Mouse (Mus musculus): Measurements from ENCODE around the gene Chpt1. TPM values are rescaled to one million over a fixed set of nuclear protein-coding genes. Genes with fewer than 3 reads are reported as not detected.

Chpt1 gene
- polyA plus RNA-seq, 1 experiment: 29.6 TPM

- no peak overlapping the region for H3K4me3 ChIP-seq
- H3K79me2 ChIP-seq (ENCODE audit: control insufficient read depth, insufficient read depth): no peaks in the 10 kb centered on the region
- no peak overlapping the region for H3K4me2 ChIP-seq (ENCODE audit: low read depth)
- H3ac ChIP-seq (ENCODE audit: control insufficient read depth, insufficient read length): no peak overlapping the region
- TF ChIP-seq USF1 (IDR thresholded peaks at IDR 0.05; ENCODE audit: low read depth) (no peak), CEBPB (IDR thresholded peaks at IDR 0.05; ENCODE audit: insufficient read depth, poor library complexity, severe bottlenecking) (no peak), REST (IDR thresholded peaks at IDR 0.05; ENCODE audit: insufficient read depth, insufficient read length) (no peak), MYOD1 (IDR thresholded peaks at IDR 0.05; ENCODE audit: control insufficient read depth in 1 of 3, insufficient read length in 2 of 3, low read depth in 2 of 3) (no peak), MYOG (IDR thresholded peaks at IDR 0.05; ENCODE audit: control insufficient read depth in 1 of 3, insufficient read depth in 1 of 3, insufficient read length in 2 of 3, low read depth in 2 of 3) (no peak), POLR2A (IDR thresholded peaks at IDR 0.05; ENCODE audit: insufficient read length, low read depth) (no peak), SRF (IDR thresholded peaks at IDR 0.05; ENCODE audit: control insufficient read depth, insufficient read length, low read depth) (no peak), E2F4 (IDR thresholded peaks at IDR 0.05; ENCODE audit: insufficient read depth) (no peak), POLR2AphosphoS2 (IDR thresholded peaks at IDR 0.05; ENCODE audit: insufficient read length, low read depth) (no peak), TCF12 (IDR thresholded peaks at IDR 0.05; ENCODE audit: insufficient read depth, poor library complexity, severe bottlenecking) (no peak), TCF3 (IDR thresholded peaks at IDR 0.05; ENCODE audit: insufficient read length, low read depth) (no peak), MAX (IDR thresholded peaks at IDR 0.05; ENCODE audit: low read depth) (no peak)
- no peaks in the 10 kb centered on the region for H3K36me3 ChIP-seq (ENCODE audit: control insufficient read depth, insufficient read depth)
- no peaks in the 10 kb centered on the region for H3K27me3 ChIP-seq (ENCODE audit: control insufficient read depth, insufficient read depth, insufficient read length)
These were observed 7.5 kb upstream of the Chpt1 start for GRCm38 (mm10) chr10:88511355-88511754.

- Histone ChIP-seq H3ac (ENCODE audit: control insufficient read depth, insufficient read length) (no peak overlapping the region), H3K36me3 (ENCODE audit: control insufficient read depth, insufficient read depth) (no peaks in the 10 kb centered on the region), H3K4me3 (no peak overlapping the region), H3K4me2 (ENCODE audit: low read depth) (no peak overlapping the region), H3K27me3 (ENCODE audit: control insufficient read depth, insufficient read depth, insufficient read length) (no peaks in the 10 kb centered on the region), H3K79me2 (ENCODE audit: control insufficient read depth, insufficient read depth) (no peaks in the 10 kb centered on the region)
- TF ChIP-seq REST (IDR thresholded peaks at IDR 0.05; ENCODE audit: insufficient read depth, insufficient read length) (no peak), TCF3 (IDR thresholded peaks at IDR 0.05; ENCODE audit: insufficient read length, low read depth) (no peak), POLR2AphosphoS2 (IDR thresholded peaks at IDR 0.05; ENCODE audit: insufficient read length, low read depth) (no peak), SRF (IDR thresholded peaks at IDR 0.05; ENCODE audit: control insufficient read depth, insufficient read length, low read depth) (no peak)
These were observed 6.8 kb upstream of the Chpt1 start for GRCm38 (mm10) chr10:88510503-88511271.

DNA sequence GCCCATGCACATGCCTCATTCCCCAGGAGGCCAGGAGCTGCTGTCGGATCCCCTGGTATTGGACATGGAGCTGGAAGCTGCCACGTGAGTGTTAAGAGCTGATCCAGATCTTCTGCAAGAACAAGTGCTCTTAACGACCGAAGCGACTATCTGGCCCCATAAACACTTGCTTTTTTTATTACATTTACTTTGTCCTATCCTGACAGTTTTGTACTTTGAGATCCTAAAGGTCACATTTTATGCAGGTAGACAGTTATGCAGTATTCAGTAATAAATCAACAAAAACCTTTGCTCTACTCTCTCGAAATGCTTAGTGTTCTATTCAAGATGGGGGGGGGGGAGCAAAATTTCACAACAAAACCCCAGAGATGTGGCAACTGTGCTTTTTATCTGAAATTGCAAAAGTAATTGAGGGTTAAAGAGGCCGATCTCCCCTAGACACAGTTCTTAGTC lies 3.8 kb upstream of the Chpt1 start:
- H3K27me3 ChIP-seq (ENCODE audit: control insufficient read depth, insufficient read depth, insufficient read length): no peaks in the 10 kb centered on the region
- no peak overlapping the region for H3K4me3 ChIP-seq
- no peaks in the 10 kb centered on the region for H3K79me2 ChIP-seq (ENCODE audit: control insufficient read depth, insufficient read depth)
- no peak overlapping the region for H3ac ChIP-seq (ENCODE audit: control insufficient read depth, insufficient read length)
- no peaks in the 10 kb centered on the region for H3K36me3 ChIP-seq (ENCODE audit: control insufficient read depth, insufficient read depth)
- TF ChIP-seq USF1 (IDR thresholded peaks at IDR 0.05; ENCODE audit: low read depth): no peak
- TF ChIP-seq MAX (IDR thresholded peaks at IDR 0.05; ENCODE audit: low read depth): no peak
- no peak for TF ChIP-seq TCF3 (IDR thresholded peaks at IDR 0.05; ENCODE audit: insufficient read length, low read depth)
- TF ChIP-seq TCF12 (IDR thresholded peaks at IDR 0.05; ENCODE audit: insufficient read depth, poor library complexity, severe bottlenecking): no peak
- TF ChIP-seq CEBPB (IDR thresholded peaks at IDR 0.05; ENCODE audit: insufficient read depth, poor library complexity, severe bottlenecking): no peak
- TF ChIP-seq SRF (IDR thresholded peaks at IDR 0.05; ENCODE audit: control insufficient read depth, insufficient read length, low read depth): no peak
- no peak for TF ChIP-seq POLR2A (IDR thresholded peaks at IDR 0.05; ENCODE audit: insufficient read length, low read depth)
- H3K4me2 ChIP-seq (ENCODE audit: low read depth): no peak overlapping the region

DNA sequence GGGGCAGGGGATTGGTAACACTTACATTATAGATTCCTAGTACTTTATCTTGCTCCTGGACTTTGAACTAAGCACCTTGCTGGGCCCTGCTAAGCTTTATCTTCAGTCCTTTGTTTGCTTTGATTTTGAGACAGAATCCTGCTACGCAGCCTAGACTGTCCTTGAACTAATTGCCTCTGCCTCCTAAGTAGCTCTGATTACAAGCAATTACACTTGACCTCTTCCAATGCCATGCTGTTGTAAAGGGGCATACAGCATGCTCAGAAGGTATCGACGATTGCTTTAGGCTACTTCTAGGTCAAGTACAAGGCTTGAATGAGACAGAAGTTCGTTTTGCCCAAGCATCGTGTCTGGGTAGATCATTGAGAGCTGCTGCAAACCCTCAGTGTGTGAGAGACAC lies 1.4 kb upstream of the Chpt1 start:
- Histone ChIP-seq H3ac (ENCODE audit: control insufficient read depth, insufficient read length) (no peak overlapping the region), H3K4me3 (no peak overlapping the region), H3K4me2 (ENCODE audit: low read depth) (no peak overlapping the region), H3K27me3 (ENCODE audit: control insufficient read depth, insufficient read depth, insufficient read length) (no peaks in the 10 kb centered on the region), H3K79me2 (ENCODE audit: control insufficient read depth, insufficient read depth) (no peaks in the 10 kb centered on the region), H3K36me3 (ENCODE audit: control insufficient read depth, insufficient read depth) (no peaks in the 10 kb centered on the region)
- TF ChIP-seq TCF12 (IDR thresholded peaks at IDR 0.05; ENCODE audit: insufficient read depth, poor library complexity, severe bottlenecking) (no peak), CEBPB (IDR thresholded peaks at IDR 0.05; ENCODE audit: insufficient read depth, poor library complexity, severe bottlenecking) (no peak), POLR2A (IDR thresholded peaks at IDR 0.05; ENCODE audit: insufficient read length, low read depth) (no peak), TCF3 (IDR thresholded peaks at IDR 0.05; ENCODE audit: insufficient read length, low read depth) (no peak), E2F4 (IDR thresholded peaks at IDR 0.05; ENCODE audit: insufficient read depth) (no peak)

- TF ChIP-seq TCF3 (IDR thresholded peaks at IDR 0.05; ENCODE audit: insufficient read length, low read depth): no peak
- TF ChIP-seq USF1 (IDR thresholded peaks at IDR 0.05; ENCODE audit: low read depth): no peak
- no peak for TF ChIP-seq SRF (IDR thresholded peaks at IDR 0.05; ENCODE audit: control insufficient read depth, insufficient read length, low read depth)
- TF ChIP-seq REST (IDR thresholded peaks at IDR 0.05; ENCODE audit: insufficient read depth, insufficient read length): no peak
- TF ChIP-seq POLR2AphosphoS2 (IDR thresholded peaks at IDR 0.05; ENCODE audit: insufficient read length, low read depth): no peak
- TF ChIP-seq E2F4 (IDR thresholded peaks at IDR 0.05; ENCODE audit: insufficient read depth): no peak
- TF ChIP-seq MYOG (IDR thresholded peaks at IDR 0.05; ENCODE audit: control insufficient read depth in 1 of 3, insufficient read depth in 1 of 3, insufficient read length in 2 of 3, low read depth in 2 of 3): no peak
- no peak for TF ChIP-seq MYOD1 (IDR thresholded peaks at IDR 0.05; ENCODE audit: control insufficient read depth in 1 of 3, insufficient read length in 2 of 3, low read depth in 2 of 3)
- TF ChIP-seq TCF12 (IDR thresholded peaks at IDR 0.05; ENCODE audit: insufficient read depth, poor library complexity, severe bottlenecking): no peak
- no peak for TF ChIP-seq CEBPB (IDR thresholded peaks at IDR 0.05; ENCODE audit: insufficient read depth, poor library complexity, severe bottlenecking)
- TF ChIP-seq MAX (IDR thresholded peaks at IDR 0.05; ENCODE audit: low read depth): no peak
- TF ChIP-seq POLR2A (IDR thresholded peaks at IDR 0.05; ENCODE audit: insufficient read length, low read depth): no peak
- Histone ChIP-seq H3K79me2 (ENCODE audit: control insufficient read depth, insufficient read depth) (no peaks in the 10 kb centered on the region), H3K36me3 (ENCODE audit: control insufficient read depth, insufficient read depth) (no peaks in the 10 kb centered on the region), H3K27me3 (ENCODE audit: control insufficient read depth, insufficient read depth, insufficient read length) (no peaks in the 10 kb centered on the region), H3K4me3 (no peak overlapping the region), H3K4me2 (ENCODE audit: low read depth) (peak overlapping the region; percentile 80), H3ac (ENCODE audit: control insufficient read depth, insufficient read length) (no peak overlapping the region)
These were observed 608 bp upstream of the Chpt1 start for GRCm38 (mm10) chr10:88504481-88504880.

Measured in myocyte (in vitro differentiated cells).